Mouse (Mus musculus): ENCODE measurements at regions not wholly inside any gene's neighbourhood (a gene's known extent, or its start where the extent isn't known, plus 50 kb on each side); places are given as distances from the start of the nearest gene placed in this dataset.

GRCm38 (mm10) chr3:143014421-143014820 lies 132.6 kb upstream of the Pkn2 start:
- Histone ChIP-seq H3K4me2 (ENCODE audit: low read depth, low read length) (no peak overlapping the region), H3K27ac (replicated peaks; ENCODE audit: low read depth, low read length) (no peak overlapping the region), H3K4me3 (ENCODE audit: low read depth, low read length) (no peak overlapping the region), H3K9ac (ENCODE audit: low read depth, low read length) (no peak overlapping the region), H3K9me3 (ENCODE audit: control insufficient read depth, low read length) (no peaks in the 10 kb centered on the region), H3K4me1 (ENCODE audit: control insufficient read depth, insufficient read depth, low read length) (no peaks in the 10 kb centered on the region), H3K27me3 (replicated peaks; ENCODE audit: control insufficient read depth, insufficient read depth, low read length) (no peaks in the 10 kb centered on the region), H3K36me3 (ENCODE audit: control insufficient read depth, insufficient read depth, low read length) (no peaks in the 10 kb centered on the region)
- DNase-seq (ENCODE audit: low spot score) (no peak), ATAC-seq (ENCODE audit: low read depth) (no peak)
- WGBS = 83% methylated on average over 4 of the region's 4 CpGs

DNA sequence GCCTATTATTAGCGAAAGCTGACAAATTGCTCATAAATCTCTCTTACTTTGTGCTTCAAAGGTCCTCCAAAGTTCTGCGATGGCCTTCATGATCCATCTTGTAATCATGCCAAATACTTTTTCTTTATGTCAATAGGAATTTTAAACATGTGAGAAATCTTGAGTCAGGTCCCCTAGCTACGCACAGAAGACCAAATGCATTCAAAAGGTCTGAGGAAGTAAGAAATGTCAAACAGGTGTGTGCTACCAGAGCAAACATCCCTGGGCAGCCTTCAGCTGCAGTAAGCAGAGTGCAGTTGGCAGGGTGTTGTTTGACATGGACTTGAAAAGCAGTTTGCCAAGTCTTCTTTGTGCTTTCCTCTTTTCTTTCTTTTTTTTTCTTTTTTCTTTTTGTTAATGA lies 125.2 kb upstream of the Pkn2 start:
- no peak overlapping the region for H3K4me3 ChIP-seq (ENCODE audit: low read depth, low read length)
- no peak for ATAC-seq (ENCODE audit: low read depth)
- DNase-seq (ENCODE audit: low spot score) = peak; percentile 17
- no peak overlapping the region for H3K4me2 ChIP-seq (ENCODE audit: low read depth, low read length)
- H3K9me3 ChIP-seq (ENCODE audit: control insufficient read depth, low read length) = no peaks in the 10 kb centered on the region
- no peaks in the 10 kb centered on the region for H3K4me1 ChIP-seq (ENCODE audit: control insufficient read depth, insufficient read depth, low read length)
- H3K36me3 ChIP-seq (ENCODE audit: control insufficient read depth, insufficient read depth, low read length) = no peaks in the 10 kb centered on the region
- WGBS = 65% methylated on average over 3 of the region's 3 CpGs
- no peak overlapping the region for H3K27ac ChIP-seq (replicated peaks; ENCODE audit: low read depth, low read length)
- H3K9ac ChIP-seq (ENCODE audit: low read depth, low read length) = no peak overlapping the region
- no peaks in the 10 kb centered on the region for H3K27me3 ChIP-seq (replicated peaks; ENCODE audit: control insufficient read depth, insufficient read depth, low read length)

DNA sequence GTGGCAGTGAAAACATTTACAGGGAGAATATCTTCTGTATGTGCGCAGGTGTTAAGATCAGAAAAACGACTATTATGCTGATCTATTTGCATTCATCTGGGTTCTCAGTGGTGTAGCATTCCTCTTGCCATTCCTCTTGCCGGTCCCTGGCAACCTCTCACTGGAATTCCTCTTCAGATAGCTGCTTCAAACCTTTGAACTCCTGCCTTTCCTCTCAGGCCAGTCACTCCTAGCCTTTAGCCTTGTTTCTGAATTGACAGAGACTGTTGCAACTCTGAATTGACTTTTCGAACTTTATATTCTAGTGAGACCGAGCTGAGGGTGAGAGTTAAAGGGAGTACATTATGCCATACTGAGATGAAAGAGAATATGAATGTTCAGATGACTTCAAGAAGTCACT lies 120.1 kb upstream of the Pkn2 start:
- Histone ChIP-seq H3K36me3 (ENCODE audit: control insufficient read depth, insufficient read depth, low read length) (no peaks in the 10 kb centered on the region), H3K4me3 (ENCODE audit: low read depth, low read length) (no peak overlapping the region), H3K4me1 (ENCODE audit: control insufficient read depth, insufficient read depth, low read length) (no peaks in the 10 kb centered on the region), H3K9me3 (ENCODE audit: control insufficient read depth, low read length) (no peaks in the 10 kb centered on the region), H3K9ac (ENCODE audit: low read depth, low read length) (no peak overlapping the region), H3K27ac (replicated peaks; ENCODE audit: low read depth, low read length) (no peak overlapping the region), H3K4me2 (ENCODE audit: low read depth, low read length) (no peak overlapping the region), H3K27me3 (replicated peaks; ENCODE audit: control insufficient read depth, insufficient read depth, low read length) (no peaks in the 10 kb centered on the region)
- DNase-seq (ENCODE audit: low spot score) (no peak), ATAC-seq (ENCODE audit: low read depth) (no peak)
- WGBS = 67% methylated on average over 5 of the region's 5 CpGs

DNA sequence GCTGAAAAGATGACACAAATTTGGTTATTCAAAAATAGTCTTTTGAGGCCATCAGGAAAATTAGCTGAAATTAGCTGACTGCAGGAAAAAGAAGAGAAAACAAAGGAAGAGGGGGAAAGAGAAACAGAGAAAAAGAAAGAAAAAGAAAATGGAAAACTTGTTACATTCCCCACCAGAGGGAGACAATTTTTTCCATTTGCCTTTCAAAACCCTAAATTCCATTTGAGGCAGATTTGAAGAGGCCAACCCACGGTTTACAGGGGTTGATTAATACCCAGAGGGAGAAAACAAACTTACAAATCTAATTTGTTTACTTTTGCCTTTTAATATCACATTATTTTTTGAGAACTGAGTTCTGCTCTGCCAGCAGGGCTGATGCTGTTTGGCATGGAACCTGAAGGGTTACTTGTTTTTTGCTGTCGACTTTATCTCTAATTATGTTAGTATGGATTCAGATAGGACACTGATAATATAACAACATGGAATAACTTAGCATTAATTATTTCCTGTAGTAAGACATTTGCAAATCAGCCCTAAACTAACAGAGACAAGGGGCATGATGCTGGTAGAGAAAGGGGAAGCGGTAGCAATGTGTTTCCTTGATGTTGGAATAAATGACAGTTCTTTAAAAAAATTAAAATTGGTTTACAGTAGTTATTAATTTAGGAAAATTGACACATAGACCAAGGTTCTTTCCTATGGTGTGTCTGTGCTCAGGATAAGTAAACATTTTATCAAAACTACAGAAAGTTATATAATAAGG lies 114.4 kb upstream of the Pkn2 start:
- H3K27ac ChIP-seq (replicated peaks; ENCODE audit: low read depth, low read length) = no peak overlapping the region
- 48% methylated on average over 3 of the region's 3 CpGs for WGBS
- ATAC-seq (ENCODE audit: low read depth) = no peak
- no peaks in the 10 kb centered on the region for H3K27me3 ChIP-seq (replicated peaks; ENCODE audit: control insufficient read depth, insufficient read depth, low read length)
- DNase-seq (ENCODE audit: low spot score) = peak; percentile 39
- H3K9me3 ChIP-seq (ENCODE audit: control insufficient read depth, low read length) = no peaks in the 10 kb centered on the region
- no peaks in the 10 kb centered on the region for H3K4me1 ChIP-seq (ENCODE audit: control insufficient read depth, insufficient read depth, low read length)
- H3K4me3 ChIP-seq (ENCODE audit: low read depth, low read length) = no peak overlapping the region
- no peak overlapping the region for H3K9ac ChIP-seq (ENCODE audit: low read depth, low read length)
- H3K36me3 ChIP-seq (ENCODE audit: control insufficient read depth, insufficient read depth, low read length) = no peaks in the 10 kb centered on the region
- no peak overlapping the region for H3K4me2 ChIP-seq (ENCODE audit: low read depth, low read length)

GRCm38 (mm10) chr3:142984547-142984946 lies 102.7 kb upstream of the Pkn2 start:
- H3K27ac ChIP-seq (replicated peaks; ENCODE audit: low read depth, low read length) = no peak overlapping the region
- no peak for DNase-seq (ENCODE audit: low spot score)
- 87% methylated on average over 5 of the region's 5 CpGs for WGBS
- ATAC-seq (ENCODE audit: low read depth) = no peak
- no peaks in the 10 kb centered on the region for H3K36me3 ChIP-seq (ENCODE audit: control insufficient read depth, insufficient read depth, low read length)
- no peaks in the 10 kb centered on the region for H3K4me1 ChIP-seq (ENCODE audit: control insufficient read depth, insufficient read depth, low read length)
- H3K4me3 ChIP-seq (ENCODE audit: low read depth, low read length) = no peak overlapping the region
- no peak overlapping the region for H3K9ac ChIP-seq (ENCODE audit: low read depth, low read length)
- H3K4me2 ChIP-seq (ENCODE audit: low read depth, low read length) = no peak overlapping the region
- no peaks in the 10 kb centered on the region for H3K9me3 ChIP-seq (ENCODE audit: control insufficient read depth, low read length)
- no peaks in the 10 kb centered on the region for H3K27me3 ChIP-seq (replicated peaks; ENCODE audit: control insufficient read depth, insufficient read depth, low read length)

DNA sequence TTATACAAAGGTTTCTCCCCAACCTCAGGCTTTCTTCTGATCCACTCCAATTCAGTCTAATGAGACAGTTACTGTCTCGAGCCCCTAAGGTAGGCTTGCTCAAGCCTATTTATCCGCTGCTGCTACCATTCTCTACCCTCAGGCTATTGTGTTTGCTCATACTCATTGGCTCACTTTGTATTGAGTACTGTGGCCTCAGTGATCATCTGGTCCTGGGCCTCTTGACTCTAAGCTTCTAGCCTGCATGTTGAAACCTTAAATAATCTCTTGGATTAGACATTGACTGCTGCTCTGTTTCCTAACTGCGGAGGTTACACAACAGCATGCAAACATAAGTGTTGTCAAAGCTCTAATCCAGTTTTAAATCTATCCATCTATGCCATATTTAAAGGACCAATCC lies 99.4 kb upstream of the Pkn2 start:
- H3K4me1 ChIP-seq (ENCODE audit: control insufficient read depth, insufficient read depth, low read length) = no peaks in the 10 kb centered on the region
- H3K9ac ChIP-seq (ENCODE audit: low read depth, low read length) = no peak overlapping the region
- ATAC-seq (ENCODE audit: low read depth) (no peak), DNase-seq (ENCODE audit: low spot score) (no peak)
- no peaks in the 10 kb centered on the region for H3K9me3 ChIP-seq (ENCODE audit: control insufficient read depth, low read length)
- no peak overlapping the region for H3K4me3 ChIP-seq (ENCODE audit: low read depth, low read length)
- 76% methylated on average over 3 of the region's 3 CpGs for WGBS
- no peak overlapping the region for H3K4me2 ChIP-seq (ENCODE audit: low read depth, low read length)
- H3K36me3 ChIP-seq (ENCODE audit: control insufficient read depth, insufficient read depth, low read length) = no peaks in the 10 kb centered on the region
- H3K27ac ChIP-seq (replicated peaks; ENCODE audit: low read depth, low read length) = no peak overlapping the region
- H3K27me3 ChIP-seq (replicated peaks; ENCODE audit: control insufficient read depth, insufficient read depth, low read length) = no peaks in the 10 kb centered on the region

- no peak overlapping the region for H3K4me2 ChIP-seq (ENCODE audit: low read depth, low read length)
- H3K27me3 ChIP-seq (replicated peaks; ENCODE audit: control insufficient read depth, insufficient read depth, low read length) = no peaks in the 10 kb centered on the region
- no peaks in the 10 kb centered on the region for H3K9me3 ChIP-seq (ENCODE audit: control insufficient read depth, low read length)
- DNase-seq (ENCODE audit: low spot score) (peak; percentile 65), ATAC-seq (ENCODE audit: low read depth) (no peak)
- H3K36me3 ChIP-seq (ENCODE audit: control insufficient read depth, insufficient read depth, low read length) = no peaks in the 10 kb centered on the region
- H3K4me3 ChIP-seq (ENCODE audit: low read depth, low read length) = no peak overlapping the region
- H3K27ac ChIP-seq (replicated peaks; ENCODE audit: low read depth, low read length) = no peak overlapping the region
- no peak overlapping the region for H3K9ac ChIP-seq (ENCODE audit: low read depth, low read length)
- WGBS = 33% methylated on average over 4 of the region's 4 CpGs
- no peaks in the 10 kb centered on the region for H3K4me1 ChIP-seq (ENCODE audit: control insufficient read depth, insufficient read depth, low read length)
These were observed 97.4 kb upstream of the Pkn2 start for GRCm38 (mm10) chr3:142979161-142979560.

- ATAC-seq (ENCODE audit: low read depth) = no peak
These were observed 95.0 kb upstream of the Pkn2 start for GRCm38 (mm10) chr3:142976519-142977394.

More at GRCm38 (mm10) chr3:142976519-142977394, 95.0 kb upstream of the Pkn2 start:
- DNase-seq (ENCODE audit: low spot score) = no peak
- Histone ChIP-seq H3K9me3 (ENCODE audit: control insufficient read depth, low read length) (no peaks in the 10 kb centered on the region), H3K36me3 (ENCODE audit: control insufficient read depth, insufficient read depth, low read length) (no peaks in the 10 kb centered on the region), H3K4me3 (ENCODE audit: low read depth, low read length) (no peak overlapping the region), H3K27me3 (replicated peaks; ENCODE audit: control insufficient read depth, insufficient read depth, low read length) (no peaks in the 10 kb centered on the region), H3K27ac (replicated peaks; ENCODE audit: low read depth, low read length) (no peak overlapping the region), H3K4me1 (ENCODE audit: control insufficient read depth, insufficient read depth, low read length) (no peaks in the 10 kb centered on the region), H3K9ac (ENCODE audit: low read depth, low read length) (no peak overlapping the region), H3K4me2 (ENCODE audit: low read depth, low read length) (no peak overlapping the region)
- 79% methylated on average over 7 of the region's 7 CpGs for WGBS

All from embryonic facial prominence, embryonic 14.5 days (tissue).